Mouse (Mus musculus): Measurements from ENCODE around the gene 1600014C10Rik. TPM values are rescaled to one million over a fixed set of nuclear protein-coding genes. Genes with fewer than 3 reads are reported as not detected.

1600014C10Rik gene
- total RNA-seq, 4 experiments from 2014 or later, result 23.0 to 27.9 (median 25.2) TPM

DNA sequence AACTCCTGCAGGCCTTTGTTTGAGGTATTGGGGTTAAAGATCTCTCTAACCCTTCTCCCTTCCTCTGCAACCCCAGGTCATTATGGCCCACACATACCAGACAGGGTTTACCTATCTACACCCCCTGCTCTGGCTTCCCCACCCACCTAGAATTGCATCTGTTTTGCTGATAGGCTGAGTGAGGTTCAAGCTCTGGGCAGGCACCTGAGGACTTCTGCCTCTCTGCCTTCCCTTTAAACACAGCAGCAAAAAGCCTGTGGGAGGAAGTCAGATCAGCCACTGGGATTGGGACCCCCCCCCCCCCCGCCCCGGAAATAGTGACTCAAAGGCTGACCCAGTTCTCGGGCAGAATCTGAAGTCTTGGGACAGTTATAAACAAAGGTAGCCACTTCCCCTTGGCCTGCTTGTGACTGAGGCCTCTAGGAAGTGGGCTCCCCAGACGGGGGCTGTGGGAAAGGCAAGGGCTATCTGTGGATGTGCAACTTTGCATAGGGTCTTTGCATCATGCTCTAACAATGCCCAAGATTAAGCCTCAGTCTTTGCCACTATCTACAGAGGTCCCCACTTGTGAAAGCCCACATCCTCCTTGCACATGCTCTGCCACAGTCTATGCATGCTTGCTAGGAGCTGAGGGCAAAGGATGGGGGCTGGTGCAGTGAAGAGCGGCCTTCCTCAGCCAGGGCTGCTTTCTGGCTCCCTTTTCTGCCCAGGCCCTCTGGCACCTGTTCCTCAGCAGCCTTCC is 31.6 kb downstream of the 1600014C10Rik start:
- no peak for DNase-seq (ENCODE audit: low spot score in 2 of 2)

DNA sequence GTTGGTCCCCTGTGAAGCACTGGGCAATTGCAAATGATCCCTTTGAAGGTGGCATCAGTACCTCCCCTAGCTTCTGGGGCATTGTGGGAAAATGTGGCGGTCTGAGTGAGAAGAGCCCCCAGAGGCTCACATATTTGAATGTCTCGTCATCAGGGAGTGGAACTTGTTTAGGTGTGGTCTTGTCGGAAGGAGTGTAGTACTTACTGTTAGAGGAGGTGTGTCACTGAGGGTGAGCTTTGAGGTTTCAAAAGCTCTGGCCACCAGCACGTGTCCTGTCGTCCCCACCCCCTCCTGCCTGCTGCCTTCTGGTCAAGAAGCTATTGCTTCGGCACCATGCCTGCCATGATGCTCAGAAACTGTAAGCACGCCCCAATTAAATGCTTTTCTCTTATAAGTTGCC is 32.3 kb downstream of the 1600014C10Rik start:
- no peak for DNase-seq (ENCODE audit: low spot score in 2 of 2)

DNA sequence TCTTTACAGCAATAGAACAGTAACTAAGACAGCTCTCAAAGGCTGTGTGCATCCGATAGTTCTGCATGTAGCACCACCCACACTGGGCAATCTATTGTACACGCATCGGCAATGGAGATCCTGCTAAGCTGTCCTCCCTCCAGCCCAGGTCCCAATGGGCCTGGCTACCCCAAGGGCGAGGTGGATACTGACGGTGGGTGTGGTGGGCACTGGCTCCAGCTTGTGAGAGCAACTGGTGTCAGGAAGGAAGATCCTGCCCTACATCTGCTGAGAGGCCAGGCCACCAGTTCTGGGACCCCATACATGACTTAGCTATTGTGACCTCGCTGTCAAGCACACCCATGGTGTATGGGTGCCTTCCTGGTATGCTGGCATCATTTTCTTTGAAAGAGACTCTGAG is 32.7 kb downstream of the 1600014C10Rik start:
- no peak for DNase-seq (ENCODE audit: low spot score in 2 of 2)

DNA sequence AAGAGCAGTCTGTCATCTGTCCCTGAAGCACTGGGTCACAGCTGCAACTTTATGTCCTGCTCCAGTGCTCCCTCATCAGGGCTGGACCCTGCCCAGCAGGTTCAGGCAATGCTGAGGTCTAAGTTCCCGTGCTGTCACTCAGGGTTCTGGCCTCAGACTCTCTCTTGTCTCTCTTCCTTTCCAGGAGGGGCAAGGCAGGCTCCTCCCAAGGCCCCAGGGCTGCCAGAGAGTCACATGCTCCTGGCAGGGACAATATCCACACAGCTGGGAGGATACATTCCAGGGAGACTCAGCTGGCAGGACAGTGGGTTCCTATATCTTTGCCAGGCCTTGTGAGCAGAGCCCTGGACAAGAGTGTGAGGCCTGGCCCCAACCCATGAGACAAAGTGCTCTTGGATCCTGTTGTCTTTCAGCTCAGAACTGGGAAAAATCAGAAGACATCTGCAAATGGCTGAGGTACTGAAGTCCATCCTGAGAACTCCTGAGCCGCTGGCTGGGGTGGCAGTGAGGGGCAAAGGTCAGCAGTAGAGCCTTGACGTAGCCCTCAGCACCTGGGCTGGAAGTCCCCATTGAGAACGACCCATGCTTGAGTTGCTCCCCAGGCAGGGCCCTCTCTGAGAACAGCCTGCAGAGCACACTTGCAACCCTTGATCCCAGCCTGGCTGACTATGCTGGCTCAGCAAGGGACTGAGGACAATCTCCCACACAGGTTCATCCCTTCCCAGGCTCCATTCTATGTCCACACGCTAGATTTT is 34.6 kb downstream of the 1600014C10Rik start:
- peak; percentile 24 to 72 for DNase-seq (ENCODE audit: low spot score in 2 of 2)

DNA sequence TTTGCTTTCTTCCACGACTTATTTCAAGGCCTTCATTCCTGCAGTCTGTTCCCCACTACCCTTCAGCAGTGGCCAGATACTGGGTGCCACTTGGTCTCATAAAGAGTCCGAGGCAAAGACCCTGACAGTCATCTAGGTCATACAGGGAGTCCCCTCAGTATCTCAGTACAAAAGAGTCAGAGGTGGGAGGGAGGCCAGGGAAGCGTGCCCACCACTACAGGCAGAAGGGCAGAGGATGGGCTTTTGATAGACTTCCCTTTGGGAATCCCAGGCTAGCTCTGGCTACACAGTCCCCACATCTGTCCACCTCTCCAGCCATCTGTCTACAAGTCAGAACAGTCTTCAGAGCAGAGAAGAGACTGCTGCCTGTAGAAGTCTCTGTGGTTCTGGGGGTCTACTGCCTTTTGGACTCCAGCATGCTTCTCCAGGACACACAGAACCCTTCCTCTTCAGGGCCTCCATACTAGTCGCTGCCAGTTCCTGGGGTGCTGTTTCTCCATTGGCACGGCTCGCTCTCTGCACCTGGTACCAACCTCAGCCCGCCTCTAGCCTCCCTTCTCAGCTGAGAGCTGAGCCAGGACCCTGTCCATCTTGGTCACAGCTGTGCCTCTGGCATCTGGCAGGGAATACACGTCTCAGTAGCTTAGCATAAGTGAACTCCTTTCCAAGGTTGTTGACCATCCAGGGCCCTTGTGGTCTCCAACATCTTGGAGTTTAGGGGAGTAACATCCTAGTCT is 35.8 kb downstream of the 1600014C10Rik start:
- no peak for DNase-seq (ENCODE audit: low spot score in 2 of 2)

DNA sequence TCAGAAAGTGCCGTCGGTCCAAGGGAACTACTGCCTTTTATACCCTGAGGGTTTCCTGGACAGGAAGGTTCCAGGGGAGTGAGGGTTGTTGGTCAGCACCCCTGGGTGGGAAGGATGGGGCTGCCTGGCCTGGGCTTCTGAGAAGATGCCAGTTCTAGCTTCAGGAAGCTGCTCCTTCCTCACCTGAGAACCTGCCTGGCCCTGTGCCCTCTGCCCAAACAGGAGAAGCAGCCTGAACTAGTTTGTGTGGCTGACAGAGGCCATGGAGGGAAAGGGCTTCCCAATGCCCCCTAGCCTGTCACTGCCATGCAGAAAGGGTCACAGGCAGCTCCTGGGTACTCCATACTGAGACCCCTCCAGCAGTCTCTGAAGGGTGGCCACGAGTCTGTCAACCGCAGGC is 36.5 kb downstream of the 1600014C10Rik start:
- DNase-seq (ENCODE audit: low spot score in 2 of 2), result no peak

DNA sequence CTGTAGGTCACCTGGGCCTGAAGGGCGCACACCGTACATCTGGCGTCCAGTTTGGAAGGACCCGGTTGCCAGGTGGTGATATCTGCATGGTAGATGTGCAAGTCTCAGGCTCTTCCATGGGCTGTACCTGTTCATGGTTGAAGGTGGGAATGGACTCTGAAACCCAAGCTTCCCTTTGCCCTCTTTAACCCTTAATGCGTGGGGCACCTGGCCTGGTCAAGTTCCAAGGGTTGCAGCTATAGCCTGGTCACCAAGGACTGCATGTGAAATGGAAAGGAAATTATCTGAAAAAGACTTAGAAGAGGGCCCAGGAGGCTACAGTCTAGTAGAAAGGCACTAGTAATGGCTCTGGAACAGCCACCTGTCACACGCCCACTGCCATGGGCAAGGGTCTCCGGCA is 37.8 kb downstream of the 1600014C10Rik start:
- no peak for DNase-seq (ENCODE audit: low spot score in 2 of 2)

DNA sequence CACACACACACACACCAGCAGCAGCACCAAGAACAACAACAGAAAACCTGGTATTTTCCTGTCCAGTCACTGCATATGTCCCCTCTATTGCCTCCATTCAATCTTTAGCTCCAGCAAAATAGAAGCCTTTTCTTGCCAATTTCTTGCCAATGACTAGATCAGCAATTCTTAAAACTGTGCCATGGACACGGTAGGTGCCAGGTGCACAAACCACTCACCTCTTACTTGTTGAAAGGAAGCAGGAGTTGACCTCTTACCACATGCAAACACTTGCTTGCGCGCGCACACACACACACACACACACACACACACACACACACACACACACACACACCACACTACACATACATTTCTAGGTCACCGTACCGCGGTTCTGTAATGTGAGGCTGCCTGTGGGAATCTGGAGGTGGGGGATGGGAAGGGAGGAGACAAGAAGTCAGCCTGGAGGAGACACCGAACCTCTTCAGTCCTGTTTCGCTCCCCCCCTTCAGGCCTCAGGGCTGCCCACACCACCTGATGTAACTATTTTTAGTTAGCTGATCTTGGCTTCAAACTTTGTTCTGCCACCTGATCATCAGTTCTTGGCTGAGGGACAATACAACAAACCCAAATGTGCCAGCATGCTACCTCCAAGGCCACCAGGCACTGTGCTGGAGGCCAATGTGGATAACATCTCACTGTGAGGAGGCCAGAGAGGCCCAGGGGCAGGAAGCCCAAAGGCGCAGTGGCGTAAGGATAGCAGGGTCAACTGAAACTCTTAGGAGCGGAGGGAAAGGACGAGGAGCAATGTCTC is 41.8 kb downstream of the 1600014C10Rik start:
- no peak for DNase-seq (ENCODE audit: low spot score in 2 of 2)

DNA sequence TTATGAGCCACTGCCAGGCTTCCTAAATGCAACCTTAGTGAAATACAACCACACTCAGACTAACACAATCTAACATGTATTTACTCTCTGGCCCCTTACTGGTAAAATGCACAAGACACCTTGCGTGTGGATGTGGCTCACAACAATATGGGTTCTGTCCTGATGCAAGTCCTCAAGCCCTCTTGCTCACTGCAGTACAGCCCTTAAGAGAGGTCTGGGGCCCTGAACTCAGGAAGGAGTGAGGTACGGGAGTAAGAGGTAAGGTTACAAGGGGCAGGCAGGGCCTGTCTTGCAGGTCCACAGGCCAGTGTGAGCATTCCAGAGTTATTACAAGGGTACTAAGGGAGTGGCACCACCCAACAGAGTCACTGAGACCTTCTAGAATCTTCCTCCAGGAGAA is 43.2 kb downstream of the 1600014C10Rik start:
- no peak for DNase-seq (ENCODE audit: low spot score in 2 of 2)

DNA sequence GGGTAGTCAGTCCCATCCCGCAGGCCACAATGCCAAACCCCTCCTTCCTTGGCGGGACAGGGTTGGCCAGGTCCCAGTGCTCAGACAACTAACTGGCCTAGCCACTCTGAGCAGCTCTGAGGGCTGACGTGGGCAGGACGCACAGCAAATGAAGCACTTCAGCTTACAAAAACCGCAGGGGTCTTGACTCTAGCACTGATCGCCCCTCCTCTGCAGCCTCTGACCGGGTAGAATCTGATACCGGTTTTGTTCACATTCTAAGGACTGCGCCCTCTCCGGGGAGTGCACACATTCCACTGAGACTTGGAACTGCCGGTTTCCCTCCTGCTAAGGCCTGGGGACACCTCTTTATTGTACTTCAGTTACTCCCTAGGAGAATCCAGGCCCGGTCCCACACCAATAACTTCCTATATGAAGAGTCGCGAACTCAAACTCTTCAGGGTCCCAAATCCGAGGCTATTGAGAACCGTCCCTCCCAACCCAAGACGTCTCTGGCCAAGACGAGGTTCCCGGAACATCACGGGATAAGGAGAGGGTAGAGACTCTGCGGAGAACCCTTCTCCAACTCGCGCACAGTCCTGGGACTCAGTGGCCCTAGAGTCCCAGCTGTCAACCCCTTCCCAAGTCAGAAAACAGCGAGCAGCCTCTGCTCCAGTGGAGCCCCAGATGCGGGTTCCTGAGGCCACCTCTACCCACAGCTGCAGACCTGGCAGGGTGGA is 44.3 kb downstream of the 1600014C10Rik start:
- peak in 1 of 2 experiments; percentile 41 for DNase-seq (ENCODE audit: low spot score in 2 of 2)

DNA sequence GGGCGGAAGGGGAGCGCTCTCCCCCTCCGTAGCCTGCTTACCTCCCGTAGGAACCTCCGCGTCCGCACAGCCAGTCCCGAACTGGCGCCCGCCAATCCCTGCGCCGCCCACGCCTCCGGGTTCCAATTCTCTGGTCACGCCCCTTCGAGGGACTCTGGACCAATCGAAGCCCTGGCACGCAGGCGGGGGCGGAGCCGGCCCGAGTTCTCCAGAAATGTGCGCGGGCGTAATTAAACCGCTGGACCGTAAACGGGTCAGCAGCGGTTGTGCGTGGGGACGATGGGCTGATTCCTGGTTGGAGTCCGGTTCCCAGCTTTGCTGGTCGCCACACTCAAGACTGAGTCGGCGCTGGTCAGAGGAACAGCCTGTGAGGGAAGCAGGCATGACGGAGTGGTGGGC is 44.9 kb downstream of the 1600014C10Rik start, which contains the start of gene Plekhf1:
Gene Plekhf1 (minus strand): TSS at position 117 of the 399 bp plus-strand sequence.
- peak; percentile 39 to 71 for DNase-seq (ENCODE audit: low spot score in 2 of 2)

DNA sequence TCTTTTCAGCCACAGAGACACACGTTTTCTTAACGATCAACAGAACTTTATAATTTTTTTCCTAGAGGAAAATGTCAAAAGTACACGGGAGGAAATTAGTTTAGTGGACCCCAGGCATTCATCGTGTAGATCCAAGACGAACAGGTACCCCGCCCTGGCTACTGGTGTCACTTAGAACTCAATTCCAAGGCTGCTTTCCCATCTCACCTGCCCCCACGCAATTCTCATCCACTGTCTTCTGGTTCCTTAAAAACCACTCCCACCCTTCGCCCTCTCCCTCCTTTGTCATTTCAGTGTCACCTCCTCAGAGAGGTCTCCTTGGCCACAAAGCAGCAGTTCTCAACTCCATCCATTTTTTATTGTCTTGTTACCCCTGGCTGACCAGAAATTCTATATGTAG is 45.3 kb downstream of the 1600014C10Rik start:
- DNase-seq (ENCODE audit: low spot score in 2 of 2), result no peak

DNA sequence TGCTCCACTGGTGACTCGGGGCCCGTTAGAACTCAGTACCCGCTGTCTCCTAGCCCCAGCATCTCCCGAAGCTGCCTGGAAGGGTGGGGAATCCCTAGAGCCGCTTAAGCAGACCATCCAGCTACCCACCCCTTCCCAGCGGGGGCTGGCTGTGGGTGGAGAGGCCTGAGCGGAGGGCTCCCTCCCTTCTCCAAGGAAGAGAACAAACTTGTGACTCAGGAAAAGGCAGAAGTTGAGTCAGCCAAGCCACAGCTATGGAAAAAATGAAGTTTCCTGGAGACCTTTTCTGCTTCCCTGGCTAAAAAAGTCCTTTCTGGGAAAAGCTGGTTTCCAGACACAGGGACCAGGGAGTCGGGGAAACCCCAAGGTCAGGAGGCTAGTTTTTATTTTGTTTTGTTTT is 47.3 kb downstream of the 1600014C10Rik start:
- DNase-seq (ENCODE audit: low spot score in 2 of 2), result no peak

DNA sequence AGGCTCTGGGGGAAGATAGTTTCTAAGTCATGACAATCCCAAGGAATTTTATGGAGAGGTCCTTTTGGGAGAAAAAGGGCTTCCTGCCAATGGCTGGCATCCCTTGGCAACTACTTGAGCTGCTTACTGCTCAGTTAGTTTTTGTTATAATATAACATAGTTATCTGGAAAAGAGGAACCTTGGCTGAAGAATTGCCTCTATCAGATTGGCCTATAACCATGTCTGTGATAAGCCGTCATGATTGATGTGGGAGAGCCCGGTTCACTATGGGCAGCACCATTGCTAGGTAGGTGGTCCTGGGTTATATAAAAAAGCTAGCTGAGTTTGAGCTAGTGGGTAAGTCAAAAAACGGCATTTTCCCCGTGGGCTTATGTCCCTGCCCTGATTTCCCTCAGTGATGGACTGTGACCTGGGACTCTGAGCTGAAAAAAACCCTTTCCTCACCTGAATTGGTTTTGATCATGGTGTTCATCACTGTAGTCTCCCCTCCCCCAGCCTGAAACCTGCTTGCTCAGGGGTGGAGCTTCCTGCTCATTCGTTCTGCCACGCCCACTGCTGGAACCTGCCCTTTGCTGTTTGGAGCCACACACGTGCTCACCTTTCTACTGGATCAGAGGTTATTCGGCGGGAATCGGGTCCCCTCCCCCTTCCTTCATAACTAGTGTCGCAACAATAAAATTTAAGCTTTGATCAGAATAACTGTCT is 53.5 kb downstream of the 1600014C10Rik start:
- DNase-seq (ENCODE audit: low spot score in 2 of 2), result no peak

DNA sequence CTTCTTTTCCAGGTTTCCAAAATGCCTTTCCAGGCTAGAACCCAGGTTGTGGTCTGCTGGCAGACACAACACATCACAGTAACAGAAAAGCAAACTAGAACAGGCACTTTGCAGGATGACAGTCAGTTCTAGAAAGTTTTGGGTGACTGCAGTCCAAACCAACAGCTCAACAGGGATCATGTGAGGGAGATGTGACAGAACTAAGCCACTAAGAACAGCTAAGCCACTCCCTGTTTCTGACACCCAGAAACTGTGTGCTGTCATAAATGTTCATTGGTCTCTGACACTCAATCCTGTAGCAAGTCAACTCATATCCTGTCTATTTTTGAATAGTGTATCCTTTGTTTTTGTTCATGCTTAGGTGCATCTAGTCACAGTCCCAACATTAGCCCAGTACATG is 54.1 kb downstream of the 1600014C10Rik start:
- no peak for DNase-seq (ENCODE audit: low spot score in 2 of 2)

DNA sequence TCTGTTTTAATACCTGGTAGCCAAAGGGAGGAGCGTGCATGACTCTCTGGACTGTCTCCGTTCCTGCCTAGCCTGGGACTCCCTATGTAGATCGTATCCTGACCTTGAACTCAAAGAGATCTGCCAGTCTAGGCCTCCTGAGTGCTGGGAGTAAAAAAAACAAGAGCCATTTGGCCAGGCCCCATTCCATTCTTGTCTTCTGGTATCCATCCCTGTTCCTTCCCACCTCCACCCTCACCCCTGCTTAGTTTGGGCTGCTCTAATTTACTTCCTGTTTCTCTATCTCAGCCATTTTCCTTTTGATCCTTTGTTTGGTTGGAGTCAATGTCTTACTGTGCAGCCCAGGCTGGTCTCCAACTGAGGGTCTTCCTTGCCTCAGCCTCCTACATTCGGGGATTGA is 59.4 kb downstream of the 1600014C10Rik start:
- no peak for DNase-seq (ENCODE audit: low spot score in 2 of 2)
